Mouse (Mus musculus) layer of hippocampus, adult 18-20 months (tissue): Measurements from ENCODE around the gene Timp3. TPM values are rescaled to one million over a fixed set of nuclear protein-coding genes. Genes with fewer than 3 reads are reported as not detected.

ENCODE experiments used
- DNase-seq, 2 experiments: peaks; one replicate each; pipeline ENCODE4 v3.0.0; 2022; ENCODE audit warnings: low spot score in 2 of 2
- total RNA-seq, 2 experiments: library from RNA; stranded (reverse); gene quantifications; 2 replicates each; pipeline ENCODE4 v1.2.3; 2021

The Timp3 gene
- total RNA-seq, 2 experiments from 2014 or later, result 58.1 to 59.9 TPM

DNA sequence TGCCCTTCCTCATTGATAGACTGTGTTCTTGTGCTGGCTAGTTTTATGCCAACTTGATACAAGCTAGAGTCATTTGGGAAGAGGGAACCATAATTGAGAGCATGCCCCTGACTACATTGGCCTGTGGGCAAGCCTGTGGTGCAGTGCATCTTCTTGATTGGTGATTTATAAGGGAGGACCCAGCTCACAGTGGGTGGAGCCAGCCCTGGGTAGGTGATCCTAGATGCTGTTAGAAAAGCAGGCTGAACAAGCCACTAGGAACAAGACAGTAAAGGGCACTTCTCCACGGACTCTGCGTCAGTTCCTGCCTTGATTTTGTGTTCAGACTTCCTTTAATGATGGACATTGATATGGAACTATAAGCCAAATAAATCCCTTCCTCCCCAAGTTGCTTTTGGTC is 84.5 kb downstream of the Timp3 start:
- no peak for DNase-seq

DNA sequence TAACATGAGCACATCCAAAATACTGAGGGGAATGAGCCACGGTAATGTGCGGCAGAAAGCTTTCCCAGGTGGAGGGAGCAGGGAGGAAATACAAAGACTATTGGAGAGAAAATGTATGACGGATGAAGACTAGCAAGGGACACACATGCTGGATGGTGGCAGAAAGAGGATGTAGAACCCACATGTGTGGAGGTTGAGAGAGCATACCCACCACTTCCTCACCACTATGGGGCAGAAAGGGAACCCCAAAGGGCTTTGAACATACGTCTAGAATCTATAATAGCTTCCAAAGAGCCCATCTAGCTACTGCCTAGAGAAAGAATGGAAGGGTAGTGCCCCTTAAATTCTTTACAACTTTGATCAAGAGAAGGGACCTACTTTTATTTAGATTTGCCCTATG is 85.5 kb downstream of the Timp3 start:
- no peak for DNase-seq

DNA sequence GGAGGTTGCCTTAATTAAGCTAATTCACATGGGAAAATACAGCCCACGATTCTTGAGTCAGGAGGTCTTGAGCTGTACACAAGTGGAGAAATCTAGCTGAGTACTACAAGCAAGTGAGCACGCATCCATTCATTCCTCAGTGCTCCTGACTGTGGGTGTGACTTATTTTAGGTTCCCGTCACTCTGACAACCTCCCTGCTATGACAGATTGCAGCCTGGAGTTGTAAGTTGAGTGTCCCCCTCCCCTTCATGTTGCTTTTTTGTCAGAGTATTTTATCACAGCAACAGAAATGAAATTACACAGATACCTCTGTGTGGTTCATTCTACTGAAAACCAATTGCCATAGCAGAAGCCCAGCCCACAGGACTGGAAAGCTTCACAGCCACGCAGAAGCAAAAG is 86.1 kb downstream of the Timp3 start:
- DNase-seq, result peak; percentile 12 to 68

DNA sequence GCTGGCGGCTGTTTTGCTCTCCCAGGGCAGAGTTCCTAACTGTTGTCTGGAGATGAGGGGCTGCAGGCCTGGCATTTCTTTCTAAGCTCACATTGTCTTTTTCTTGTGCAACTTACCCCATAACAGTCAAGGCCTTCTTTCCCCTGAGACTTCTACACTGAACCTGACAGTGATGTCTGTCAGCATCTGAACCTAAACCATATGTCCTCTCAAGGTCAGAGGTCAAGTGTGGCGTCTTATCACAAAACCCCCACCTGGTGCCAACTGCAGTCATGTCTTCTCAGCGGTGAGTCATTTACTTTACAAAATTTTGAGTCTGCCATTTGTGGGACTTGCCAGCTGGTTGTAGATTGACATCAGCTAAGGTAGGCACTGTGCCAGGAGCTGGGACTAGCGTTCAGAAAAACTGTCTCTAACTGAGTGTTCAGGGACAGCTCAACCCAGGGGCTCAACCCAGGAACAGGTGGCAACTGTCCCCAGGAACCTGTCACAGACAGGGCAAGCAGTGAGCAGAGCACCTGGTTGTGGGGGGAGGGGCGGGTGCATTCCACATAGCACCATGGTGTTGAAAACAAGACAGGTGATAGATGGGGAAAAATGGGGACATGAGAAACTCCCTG is 87.8 kb downstream of the Timp3 start:
- DNase-seq, result peak; percentile 35 to 74

DNA sequence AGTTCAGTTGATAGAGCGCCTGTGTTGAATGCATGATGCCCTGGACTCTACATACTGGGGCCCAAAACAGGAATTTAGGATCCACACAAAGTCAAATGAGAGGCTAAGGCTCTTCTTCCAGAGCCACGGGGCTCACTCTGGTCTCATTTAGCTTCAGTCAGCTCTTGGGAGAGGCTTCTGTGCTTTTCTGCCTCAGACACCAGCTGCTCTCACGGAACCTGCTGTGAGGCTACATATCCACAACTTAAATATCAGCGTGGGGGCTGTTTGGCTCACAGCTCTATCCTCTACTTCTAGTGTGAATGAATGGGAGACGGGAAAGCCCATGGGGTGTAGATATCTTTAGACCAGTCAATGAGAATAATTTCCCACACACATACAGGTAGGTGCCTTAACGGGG is 88.6 kb downstream of the Timp3 start:
- peak; percentile 37 to 42 for DNase-seq

DNA sequence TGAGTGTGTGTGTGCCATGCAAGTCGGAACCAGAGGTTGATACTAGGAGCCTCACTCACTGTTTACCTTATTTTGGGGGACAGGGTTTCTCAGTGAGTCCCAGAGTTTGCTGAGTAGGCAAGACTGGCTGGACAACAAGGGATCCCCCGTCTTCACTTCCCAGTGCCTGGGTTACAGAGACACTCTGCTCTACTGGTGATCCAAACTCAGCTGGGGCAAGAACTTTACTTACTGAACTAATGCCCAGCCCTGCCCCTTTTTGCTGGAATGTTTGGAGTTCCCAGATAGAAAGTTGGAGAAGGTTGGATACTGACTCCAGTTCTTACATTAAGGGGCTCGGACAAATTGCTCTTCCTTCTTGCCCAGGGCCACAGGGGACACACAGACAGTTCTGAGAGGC is 89.2 kb downstream of the Timp3 start:
- DNase-seq, result no peak

DNA sequence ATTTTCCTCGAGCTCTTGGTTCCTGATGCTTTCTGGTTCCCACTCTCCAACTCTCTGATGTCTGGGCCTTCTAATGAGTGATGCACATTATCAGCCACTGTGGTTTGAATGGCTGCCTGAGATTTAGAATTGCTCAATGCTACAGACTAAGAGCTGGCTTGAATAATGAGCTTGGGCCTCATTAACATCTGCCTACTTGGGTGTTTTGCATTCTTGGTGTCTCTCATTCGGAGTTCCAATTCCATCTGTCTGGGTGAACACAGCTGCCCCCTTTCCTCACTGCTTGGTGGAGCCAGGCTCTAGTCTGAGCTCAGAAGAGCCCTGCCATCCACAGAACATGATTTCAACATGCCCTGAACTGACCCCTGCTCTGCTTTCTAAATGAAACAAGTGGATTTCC is 89.7 kb downstream of the Timp3 start:
- peak in 1 of 2 experiments; percentile 26 for DNase-seq

DNA sequence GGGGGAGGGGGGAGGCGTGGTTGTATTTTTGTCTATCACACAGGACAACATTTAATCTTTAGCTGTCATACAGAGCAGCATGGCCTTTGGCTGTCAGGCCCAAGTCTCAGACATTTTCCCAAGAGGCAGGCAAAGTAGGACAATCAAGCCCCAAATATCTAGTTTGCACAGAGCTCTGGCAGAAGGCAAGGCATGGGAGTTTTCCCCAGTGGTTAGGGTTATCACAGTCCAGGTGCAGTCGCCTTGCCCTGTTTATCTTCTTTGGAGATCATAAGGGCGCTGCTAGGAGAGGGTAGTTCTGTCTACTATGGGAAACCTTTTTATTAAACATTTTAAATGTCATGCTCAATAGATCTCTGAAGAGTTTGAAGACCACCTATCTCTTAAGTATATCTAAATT is 92.2 kb downstream of the Timp3 start:
- DNase-seq, result no peak

DNA sequence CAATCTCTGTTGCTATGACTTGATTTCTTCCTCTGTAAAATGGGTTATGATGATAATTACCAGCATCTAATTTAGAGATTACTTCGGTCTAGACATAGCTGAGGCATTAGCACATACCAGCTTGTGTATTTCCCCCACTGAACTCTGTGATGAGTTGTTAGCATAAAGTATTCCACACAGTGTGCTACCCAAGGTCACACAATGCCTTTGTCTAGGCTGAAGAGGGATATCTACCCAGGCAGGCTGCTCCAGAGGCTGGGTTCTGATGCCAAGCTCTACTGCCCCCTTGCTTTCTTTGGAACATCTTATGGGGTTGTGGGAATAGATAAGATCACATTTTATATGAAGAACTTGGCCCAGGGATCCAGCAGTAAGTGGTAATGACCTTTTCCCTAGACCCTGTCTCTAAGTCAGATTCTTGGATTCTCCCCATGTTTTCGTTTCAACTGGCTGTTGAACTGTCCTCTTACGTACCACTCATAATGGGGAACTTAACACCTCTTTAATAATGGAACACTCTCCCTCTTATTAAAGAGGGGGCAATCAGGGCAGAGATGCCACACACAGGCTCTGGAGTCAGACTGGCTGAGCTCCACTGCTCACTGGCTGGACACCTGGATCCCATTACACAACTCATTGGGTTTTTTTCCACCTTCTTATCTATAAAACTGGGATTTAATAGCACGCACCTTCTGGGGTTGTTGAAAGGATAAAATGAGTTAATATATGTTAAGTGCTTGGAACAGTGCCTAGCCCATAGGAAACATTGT is 97.6 kb downstream of the Timp3 start:
- DNase-seq, result no peak

DNA sequence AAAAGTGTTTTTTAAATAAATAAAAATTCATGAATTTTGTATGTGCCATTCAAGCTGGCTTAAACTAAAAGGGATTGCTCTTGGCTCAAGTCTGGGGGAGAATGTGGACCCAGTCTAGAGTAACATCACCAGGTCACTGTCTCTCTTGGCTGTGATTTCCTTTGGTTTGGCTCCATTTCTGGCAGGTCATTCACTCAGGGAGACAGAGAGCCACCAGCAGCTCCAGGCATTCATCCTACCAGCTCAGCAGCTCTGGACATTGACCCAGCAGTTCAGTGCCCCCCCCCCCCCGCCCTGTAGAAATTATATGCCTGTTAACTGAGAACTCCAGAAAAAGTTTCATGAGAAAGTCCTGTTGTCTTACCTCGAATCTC is 98.2 kb downstream of the Timp3 start:
- no peak for DNase-seq

Other genes starting within 250 kb of the Timp3 start
- gene Syn3, start 198.5 kb downstream of the Timp3 start, total RNA-seq, result 10 to 100 TPM; 16.3 to 16.7 TPM